Mouse (Mus musculus): ENCODE results near the gene Pcif1. TPM values are rescaled to one million over a fixed set of nuclear protein-coding genes. Genes with fewer than 3 reads are reported as not detected.

The Pcif1 gene
- polyA plus RNA-seq, 1 experiment from 2014 or later: 76.5 TPM

GRCm38 (mm10) chr2:164918325-164918724 is 39.2 kb downstream of the Pcif1 start:
- DNase-seq (ENCODE audit: low spot score) (peak; percentile 40), ATAC-seq (replicated peaks; ENCODE audit: low FRiP score, low read depth) (no peak)
- no peak overlapping the region for H3K4me2 ChIP-seq (ENCODE audit: low read length)
- H3K36me3 ChIP-seq (ENCODE audit: insufficient read depth, low read length): no peaks in the 10 kb centered on the region
- H3K27ac ChIP-seq: no peak overlapping the region
- no peaks in the 10 kb centered on the region for H3K4me1 ChIP-seq (replicated peaks; ENCODE audit: insufficient read depth, low read length)
- H3K27me3 ChIP-seq (ENCODE audit: insufficient read depth, low read length): no peaks in the 10 kb centered on the region
- no peak overlapping the region for H3K4me3 ChIP-seq (replicated peaks; ENCODE audit: low read depth, low read length)
- 78% methylated on average over 4 of the region's 5 CpGs for WGBS
- H3K9me3 ChIP-seq (replicated peaks; ENCODE audit: low read length): no peaks in the 10 kb centered on the region
- peak; percentile 63 for TF ChIP-seq CTCF (IDR thresholded peaks at IDR 0.05; ENCODE audit: low read depth)
- H3K9ac ChIP-seq (ENCODE audit: low read depth, low read length): no peak overlapping the region

- Histone ChIP-seq H3K4me1 (replicated peaks; ENCODE audit: insufficient read depth, low read length) (no peaks in the 10 kb centered on the region), H3K4me3 (replicated peaks; ENCODE audit: low read depth, low read length) (no peak overlapping the region), H3K36me3 (ENCODE audit: insufficient read depth, low read length) (no peaks in the 10 kb centered on the region), H3K9me3 (replicated peaks; ENCODE audit: low read length) (no peaks in the 10 kb centered on the region), H3K4me2 (ENCODE audit: low read length) (no peak overlapping the region), H3K9ac (ENCODE audit: low read depth, low read length) (no peak overlapping the region), H3K27me3 (ENCODE audit: insufficient read depth, low read length) (no peaks in the 10 kb centered on the region), H3K27ac (no peak overlapping the region)
- no peak for TF ChIP-seq CTCF (IDR thresholded peaks at IDR 0.05; ENCODE audit: low read depth)
- ATAC-seq (replicated peaks; ENCODE audit: low FRiP score, low read depth) (no peak), DNase-seq (ENCODE audit: low spot score) (no peak)
- WGBS: 45% methylated on average over 7 of the region's 7 CpGs
These were observed 42.9 kb downstream of the Pcif1 start for GRCm38 (mm10) chr2:164921984-164922383.

- H3K36me3 ChIP-seq (ENCODE audit: insufficient read depth, low read length): no peaks in the 10 kb centered on the region
- DNase-seq (ENCODE audit: low spot score): no peak
- H3K27me3 ChIP-seq (ENCODE audit: insufficient read depth, low read length): no peaks in the 10 kb centered on the region
- no peak for ATAC-seq (replicated peaks; ENCODE audit: low FRiP score, low read depth)
- no peak overlapping the region for H3K27ac ChIP-seq
- 0 out of 2 replicates have a peak overlapping the region, but pooled peaks have one; percentile 4 for H3K9ac ChIP-seq (ENCODE audit: low read depth, low read length)
- no peaks in the 10 kb centered on the region for H3K4me1 ChIP-seq (replicated peaks; ENCODE audit: insufficient read depth, low read length)
- H3K9me3 ChIP-seq (replicated peaks; ENCODE audit: low read length): no peaks in the 10 kb centered on the region
- no peak for TF ChIP-seq CTCF (IDR thresholded peaks at IDR 0.05; ENCODE audit: low read depth)
- no peak overlapping the region for H3K4me2 ChIP-seq (ENCODE audit: low read length)
- no peak overlapping the region for H3K4me3 ChIP-seq (replicated peaks; ENCODE audit: low read depth, low read length)
- 34% methylated on average over 4 of the region's 4 CpGs for WGBS
These were observed 44.2 kb downstream of the Pcif1 start for GRCm38 (mm10) chr2:164923291-164923690.

GRCm38 (mm10) chr2:164924100-164924857 is 45.2 kb downstream of the Pcif1 start:
- TF ChIP-seq CTCF (IDR thresholded peaks at IDR 0.05; ENCODE audit: low read depth): peak; percentile 93
- Histone ChIP-seq H3K4me3 (replicated peaks; ENCODE audit: low read depth, low read length) (no peak overlapping the region), H3K9me3 (replicated peaks; ENCODE audit: low read length) (no peaks in the 10 kb centered on the region), H3K27me3 (ENCODE audit: insufficient read depth, low read length) (no peaks in the 10 kb centered on the region), H3K4me2 (ENCODE audit: low read length) (no peak overlapping the region), H3K4me1 (replicated peaks; ENCODE audit: insufficient read depth, low read length) (no peaks in the 10 kb centered on the region), H3K27ac (no peak overlapping the region), H3K9ac (ENCODE audit: low read depth, low read length) (no peak overlapping the region), H3K36me3 (ENCODE audit: insufficient read depth, low read length) (no peaks in the 10 kb centered on the region)
- WGBS: 31% methylated on average over 11 of the region's 11 CpGs
- DNase-seq (ENCODE audit: low spot score) (peak; percentile 87), ATAC-seq (replicated peaks; ENCODE audit: low FRiP score, low read depth) (peak; percentile 62; the same call in 1 of the 2 replicates)

GRCm38 (mm10) chr2:164930706-164931581 is 51.8 kb downstream of the Pcif1 start:
- no peak for TF ChIP-seq CTCF (IDR thresholded peaks at IDR 0.05; ENCODE audit: low read depth)
- Histone ChIP-seq H3K9ac (ENCODE audit: low read depth, low read length) (no peak overlapping the region), H3K4me3 (replicated peaks; ENCODE audit: low read depth, low read length) (no peak overlapping the region), H3K9me3 (replicated peaks; ENCODE audit: low read length) (no peaks in the 10 kb centered on the region), H3K27ac (no peak overlapping the region), H3K4me1 (replicated peaks; ENCODE audit: insufficient read depth, low read length) (no peaks in the 10 kb centered on the region), H3K27me3 (ENCODE audit: insufficient read depth, low read length) (no peaks in the 10 kb centered on the region), H3K4me2 (ENCODE audit: low read length) (no peak overlapping the region), H3K36me3 (ENCODE audit: insufficient read depth, low read length) (no peaks in the 10 kb centered on the region)
- WGBS: 39% methylated on average over 11 of the region's 11 CpGs
- ATAC-seq (replicated peaks; ENCODE audit: low FRiP score, low read depth): no peak
- no peak for DNase-seq (ENCODE audit: low spot score)

GRCm38 (mm10) chr2:164933534-164933933 is 54.4 kb downstream of the Pcif1 start:
- Histone ChIP-seq H3K4me1 (replicated peaks; ENCODE audit: insufficient read depth, low read length) (no peaks in the 10 kb centered on the region), H3K9me3 (replicated peaks; ENCODE audit: low read length) (no peaks in the 10 kb centered on the region), H3K4me2 (ENCODE audit: low read length) (no peak overlapping the region), H3K36me3 (ENCODE audit: insufficient read depth, low read length) (no peaks in the 10 kb centered on the region), H3K27me3 (ENCODE audit: insufficient read depth, low read length) (no peaks in the 10 kb centered on the region), H3K4me3 (replicated peaks; ENCODE audit: low read depth, low read length) (no peak overlapping the region), H3K9ac (ENCODE audit: low read depth, low read length) (no peak overlapping the region), H3K27ac (no peak overlapping the region)
- ATAC-seq (replicated peaks; ENCODE audit: low FRiP score, low read depth) (no peak), DNase-seq (ENCODE audit: low spot score) (no peak)
- TF ChIP-seq CTCF (IDR thresholded peaks at IDR 0.05; ENCODE audit: low read depth): no peak
- 28% methylated on average over 10 of the region's 10 CpGs for WGBS

All from kidney, postnatal 0 days (tissue).